In genomic region chr10:117425013-117425412, GRCm38 (mm10) we compare ENCODE assay signal across 32 mouse cellular contexts.
"Had no signal": no experiment of that assay in that cellular context is flagged by ENCODE, and none has a peak within 500 bp of the region (broad histone marks: within the 10 kb centered on the region; RNA-seq: fewer than 3 reads in every experiment).

No protein-coding gene starts in this region.

- H3K4me2 ChIP-seq: limb, embryonic 12.5 days; limb, embryonic 13.5 days; limb, embryonic 15.5 days; liver, embryonic 11.5 days; liver, embryonic 12.5 days; liver, embryonic 13.5 days; liver, embryonic 15.5 days; lung, embryonic 14.5 days; lung, embryonic 15.5 days; midbrain, embryonic 11.5 days; midbrain, embryonic 13.5 days; midbrain, embryonic 15.5 days; neural tube, embryonic 12.5 days; neural tube, embryonic 13.5 days had no signal

- H3K4me1 ChIP-seq: limb, embryonic 10.5 days; limb, embryonic 12.5 days; limb, embryonic 13.5 days; limb, embryonic 15.5 days; liver, embryonic 15.5 days; lung, embryonic 15.5 days; neural tube, embryonic 12.5 days had no signal

- H3K9ac ChIP-seq: limb, embryonic 12.5 days; limb, embryonic 13.5 days; limb, embryonic 15.5 days; liver, embryonic 12.5 days; liver, embryonic 13.5 days; liver, embryonic 14.5 days; liver, embryonic 15.5 days; liver, postnatal 0 days; lung, embryonic 14.5 days; lung, embryonic 15.5 days; midbrain, embryonic 12.5 days; midbrain, embryonic 13.5 days; midbrain, embryonic 15.5 days; neural tube, embryonic 12.5 days; neural tube, embryonic 13.5 days had no signal

- DNase-seq: left cerebral cortex, postnatal 4 days; liver; liver, embryonic 13.5 days; liver, postnatal 0 days; lung, adult 18-20 months; lung, adult 2 months; lung, embryonic 14.5 days; lung, postnatal 10 days; lung, postnatal 14 days; lung, postnatal 36 days; lung, postnatal 4 days; midbrain, embryonic 14.5 days had no signal

- H3K27ac ChIP-seq: limb, embryonic 10.5 days; limb, embryonic 12.5 days; limb, embryonic 13.5 days; limb, embryonic 15.5 days; liver, embryonic 12.5 days; liver, embryonic 13.5 days; liver, embryonic 14.5 days; liver, embryonic 15.5 days; lung, embryonic 15.5 days; macrophage; midbrain, embryonic 10.5 days; midbrain, embryonic 12.5 days; midbrain, embryonic 13.5 days; midbrain, embryonic 15.5 days; neural tube, embryonic 12.5 days; neural tube, embryonic 13.5 days had no signal

- H3K4me3 ChIP-seq: limb, embryonic 10.5 days; limb, embryonic 12.5 days; limb, embryonic 13.5 days; limb, embryonic 15.5 days; liver, embryonic 12.5 days; liver, embryonic 13.5 days; liver, embryonic 15.5 days; lung, embryonic 15.5 days; midbrain, embryonic 10.5 days; midbrain, embryonic 12.5 days; midbrain, embryonic 13.5 days; midbrain, embryonic 15.5 days; myocyte; neural tube, embryonic 12.5 days; neural tube, embryonic 13.5 days had no signal

- H3K27me3 ChIP-seq: liver, embryonic 12.5 days; liver, embryonic 15.5 days; lung, embryonic 15.5 days; megakaryocyte, embryonic 14.5 days; midbrain, embryonic 15.5 days; neural tube, embryonic 12.5 days had no signal

- H3K36me3 ChIP-seq: limb, embryonic 10.5 days; limb, embryonic 12.5 days; limb, embryonic 13.5 days; limb, embryonic 15.5 days; liver, embryonic 12.5 days; liver, embryonic 13.5 days; liver, embryonic 15.5 days; lung, embryonic 15.5 days; midbrain, embryonic 10.5 days; midbrain, embryonic 12.5 days; midbrain, embryonic 13.5 days; midbrain, embryonic 15.5 days; neural tube, embryonic 12.5 days; neural tube, embryonic 13.5 days had no signal

- H3K9me3 ChIP-seq: limb, embryonic 10.5 days; limb, embryonic 12.5 days; limb, embryonic 13.5 days; limb, embryonic 15.5 days; liver, embryonic 12.5 days; liver, embryonic 13.5 days; liver, embryonic 15.5 days; lung, embryonic 15.5 days; midbrain, embryonic 10.5 days; midbrain, embryonic 13.5 days; midbrain, embryonic 15.5 days; neural tube, embryonic 12.5 days; neural tube, embryonic 13.5 days had no signal

- ATAC-seq: liver, postnatal 0 days; lung, postnatal 0 days had no signal
